Mouse (Mus musculus) myocyte (in vitro differentiated cells): ENCODE results near the gene Ttc17.

Experiments used
- CEBPB ChIP-seq: IDR thresholded peaks from 2 replicates; pipeline ENCODE4 v1.6.1; 2011; ENCODE audit warnings: mild to moderate bottlenecking, moderate library complexity; ENCODE audit not compliant: poor library complexity, insufficient read depth, severe bottlenecking
- E2F4 ChIP-seq: IDR thresholded peaks from one replicate; pipeline ENCODE4 v1.6.1; 2011; ENCODE audit warnings: mild to moderate bottlenecking, control low read depth, moderate library complexity; ENCODE audit not compliant: insufficient read depth
- MAX ChIP-seq: IDR thresholded peaks from one replicate; pipeline ENCODE4 v1.6.1; 2011; ENCODE audit warnings: low read depth, mild to moderate bottlenecking, control low read depth
- MYOD1 ChIP-seq, 3 experiments: IDR thresholded peaks; one replicate each; pipeline ENCODE4 v1.6.1; 2011; ENCODE audit warnings: control low read depth in 2 of 3, low read depth in 2 of 3, mild to moderate bottlenecking in 2 of 3, moderate library complexity in 1 of 3; ENCODE audit not compliant: insufficient read length in 2 of 3, control insufficient read depth in 1 of 3
- MYOG ChIP-seq, 3 experiments: IDR thresholded peaks; one replicate each; pipeline ENCODE4 v1.6.1; 2011; ENCODE audit warnings: control low read depth in 2 of 3, low read depth in 2 of 3, mild to moderate bottlenecking in 2 of 3; ENCODE audit not compliant: insufficient read length in 2 of 3, control insufficient read depth in 1 of 3, insufficient read depth in 1 of 3
- POLR2A ChIP-seq: IDR thresholded peaks from one replicate; pipeline ENCODE4 v1.6.1; 2011; ENCODE audit warnings: low read depth, mild to moderate bottlenecking, control low read depth, moderate library complexity; ENCODE audit not compliant: insufficient read length
- POLR2AphosphoS2 ChIP-seq: IDR thresholded peaks from one replicate; pipeline ENCODE4 v1.6.1; 2011; ENCODE audit warnings: low read depth, control low read depth; ENCODE audit not compliant: insufficient read length
- REST ChIP-seq: IDR thresholded peaks from one replicate; pipeline ENCODE4 v1.6.1; 2011; ENCODE audit warnings: mild to moderate bottlenecking, control low read depth, moderate library complexity; ENCODE audit not compliant: insufficient read depth, insufficient read length
- SRF ChIP-seq: IDR thresholded peaks from one replicate; pipeline ENCODE4 v1.6.1; 2011; ENCODE audit warnings: low read depth; ENCODE audit not compliant: control insufficient read depth, insufficient read length
- TCF12 ChIP-seq: IDR thresholded peaks from one replicate; pipeline ENCODE4 v1.6.1; 2011; ENCODE audit warnings: mild to moderate bottlenecking, control low read depth; ENCODE audit not compliant: poor library complexity, insufficient read depth, severe bottlenecking
- USF1 ChIP-seq: IDR thresholded peaks from one replicate; pipeline ENCODE4 v1.6.1; 2011; ENCODE audit warnings: low read depth, mild to moderate bottlenecking, control low read depth, moderate library complexity

DNA sequence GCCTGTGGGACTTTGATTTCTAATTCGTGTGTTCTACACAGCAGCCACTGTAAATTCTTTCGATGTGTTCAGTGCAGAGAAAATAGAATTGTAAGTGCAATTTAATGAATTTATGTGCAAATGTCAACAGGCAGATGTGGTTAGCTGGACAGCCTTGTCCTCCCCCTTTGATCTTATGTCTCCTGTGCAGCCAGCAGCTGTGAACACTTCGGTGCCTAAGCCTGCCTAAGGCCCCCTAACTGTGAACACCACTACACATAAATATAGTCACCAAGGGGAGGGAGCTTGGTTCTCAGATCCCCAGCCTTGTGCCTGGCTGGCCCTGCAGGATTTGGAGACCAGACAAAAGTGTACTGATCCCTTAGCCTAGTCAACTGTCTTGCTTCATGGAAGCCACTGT is 109.0 kb downstream of the Ttc17 start:
- TF ChIP-seq POLR2AphosphoS2 (no peak), POLR2A (no peak), E2F4 (no peak), MAX (no peak), MYOD1 (IDR thresholded peaks at IDR 0.05; ENCODE audit: control insufficient read depth in 1 of 3, insufficient read length in 2 of 3, low read depth in 2 of 3) (no peak), USF1 (no peak), TCF12 (no peak), MYOG (IDR thresholded peaks at IDR 0.05; ENCODE audit: control insufficient read depth in 1 of 3, insufficient read depth in 1 of 3, insufficient read length in 2 of 3, low read depth in 2 of 3) (no peak), REST (no peak), CEBPB (no peak), SRF (no peak)
